Mouse (Mus musculus) B cell, adult (primary cell): ENCODE measurements around the gene Ints11. TPM values are rescaled to one million over a fixed set of nuclear protein-coding genes. Genes with fewer than 3 reads are reported as not detected.

ENCODE experiments used
- total RNA-seq: library from RNA; stranded (reverse); gene quantifications from 4 replicates; pipeline ENCODE4 v1.2.4, GENCODE M21; 2023; ENCODE audit not compliant: inconsistent age

Gene Ints11
- total RNA-seq: 44.3 to 52.8 TPM (median 52.3 TPM) in 4 replicates

DNA sequence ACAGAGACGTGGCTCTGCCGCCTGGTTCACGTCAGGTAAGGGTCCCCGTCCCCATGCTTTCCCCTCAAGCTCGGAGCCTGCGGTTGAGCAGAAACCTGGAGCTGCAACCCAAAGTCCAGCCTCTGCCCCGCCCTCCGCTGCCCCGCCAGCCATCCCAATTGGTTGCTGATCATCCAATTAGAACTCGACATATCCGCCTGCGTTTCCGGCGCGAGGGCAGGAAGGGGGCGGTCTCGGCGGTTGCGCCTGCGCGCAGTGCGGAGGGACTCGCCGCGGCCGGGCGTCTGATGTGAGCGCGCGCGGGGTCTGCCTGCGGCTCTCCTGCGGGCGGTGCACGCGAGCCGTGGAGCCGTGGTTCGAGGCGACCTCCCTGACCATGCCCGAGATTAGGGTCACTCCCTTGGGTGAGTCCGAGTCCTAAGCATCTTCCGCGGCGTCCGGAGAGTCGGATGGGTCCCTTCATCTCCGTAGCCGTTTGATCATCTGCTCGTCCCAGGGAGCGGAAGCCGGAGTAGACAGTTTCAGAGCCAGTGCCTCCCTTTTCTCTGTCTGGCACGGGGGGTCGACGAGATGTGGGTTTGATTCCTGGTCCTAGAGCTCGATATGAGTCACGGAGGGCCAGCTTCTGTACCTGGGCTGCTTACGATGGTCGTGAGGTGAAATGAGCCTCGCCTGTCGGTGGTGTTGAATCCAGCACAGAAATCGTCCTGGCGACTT lies at the start of gene Ints11, which contains the start of gene Cptp:
Gene Ints11 (plus strand): TSS at position 230 of the 717 bp plus-strand sequence.
Gene Cptp (minus strand): TSS at position 124 of the 717 bp plus-strand sequence.

GRCm38 (mm10) chr4:155831205-155831766 lies 38.1 kb upstream of the Ints11 start, which contains the start of gene Aurkaip1:
Gene Aurkaip1, plus strand, starts transcription at chr4:155831272.

DNA sequence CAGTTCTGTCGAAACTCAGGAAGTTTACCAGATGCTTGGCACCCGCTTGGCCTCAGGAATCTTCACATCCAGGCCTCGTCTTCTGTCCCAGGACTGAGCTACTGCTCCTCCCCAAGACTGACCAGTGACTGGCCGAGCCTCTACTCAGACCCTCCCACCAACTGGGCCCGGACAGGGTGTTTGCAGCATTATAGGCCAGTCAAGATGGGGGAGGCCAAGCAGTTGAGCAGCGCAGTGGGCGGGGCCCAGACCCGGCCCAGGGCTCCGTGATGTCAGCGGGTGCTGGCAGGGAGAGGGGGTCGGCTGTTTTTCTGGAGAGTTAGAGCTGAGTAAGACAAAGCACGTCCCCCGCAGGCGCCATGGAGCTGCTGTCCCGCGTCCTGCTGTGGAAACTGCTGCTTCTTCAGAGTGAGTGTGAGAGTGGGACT lies 29.8 kb upstream of the Ints11 start, which contains the start of gene Mxra8:
Gene Mxra8 (plus strand): TSS at position 198 of the 428 bp plus-strand sequence.

DNA sequence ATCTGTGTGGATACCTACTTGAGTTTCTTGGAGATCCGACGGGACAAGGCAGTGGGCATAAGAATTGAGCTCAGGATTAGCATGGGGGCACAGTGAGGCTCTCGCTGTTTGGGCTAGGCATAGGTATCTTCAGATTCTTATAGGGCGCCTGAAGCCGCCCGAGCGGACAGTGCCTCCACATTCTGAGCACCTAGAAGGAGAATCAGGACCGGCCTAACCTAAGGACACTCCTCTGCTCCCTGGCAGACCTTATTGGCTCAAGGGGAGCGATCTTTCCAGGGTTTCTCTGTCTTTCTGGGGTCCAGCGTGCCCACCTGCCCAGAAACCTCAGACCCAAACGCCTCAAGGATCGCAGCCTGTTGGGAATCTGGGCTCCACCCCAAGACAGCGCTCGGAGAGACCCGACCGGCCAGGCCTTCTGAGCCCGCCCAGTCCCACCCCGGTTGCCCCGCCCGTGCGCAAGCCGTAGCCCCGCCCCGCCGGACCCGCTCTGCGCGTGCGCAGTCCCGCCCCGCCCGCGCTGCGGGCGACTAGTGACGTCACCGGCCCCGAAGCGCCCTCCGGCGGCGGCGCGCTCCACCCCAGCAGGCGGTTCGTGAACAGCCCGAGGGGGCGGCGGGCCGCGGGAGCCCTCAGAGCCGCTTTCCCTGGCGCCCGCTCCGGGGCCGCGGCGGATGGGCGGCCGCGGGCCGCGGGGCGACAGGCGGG lies 22.3 kb upstream of the Ints11 start, which contains the start of gene Dvl1:
Gene Dvl1 (plus strand): TSS at position 532 of the 708 bp plus-strand sequence.

DNA sequence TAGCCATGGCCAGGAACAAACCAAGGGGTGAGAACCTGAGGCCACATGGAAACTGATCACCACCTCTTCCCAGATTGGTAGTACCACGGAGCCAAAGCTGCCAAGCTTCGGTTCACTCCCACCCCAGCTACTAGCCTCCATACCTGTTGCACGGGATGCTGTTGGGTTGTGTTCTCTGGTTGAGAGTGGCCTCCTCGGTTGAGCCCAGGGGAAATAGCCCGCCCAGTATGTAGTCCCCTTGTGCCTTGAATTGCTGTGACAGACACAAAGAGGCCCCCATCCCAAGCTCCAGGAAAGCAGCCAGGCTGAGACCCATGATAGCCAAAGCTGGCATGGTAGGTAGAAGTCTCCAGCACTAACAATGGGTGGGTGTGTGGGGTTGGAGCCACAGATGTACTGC lies 6.3 kb upstream of the Ints11 start, which contains the start of gene Tas1r3:
Gene Tas1r3 (minus strand): TSS at position 362 of the 400 bp plus-strand sequence.

DNA sequence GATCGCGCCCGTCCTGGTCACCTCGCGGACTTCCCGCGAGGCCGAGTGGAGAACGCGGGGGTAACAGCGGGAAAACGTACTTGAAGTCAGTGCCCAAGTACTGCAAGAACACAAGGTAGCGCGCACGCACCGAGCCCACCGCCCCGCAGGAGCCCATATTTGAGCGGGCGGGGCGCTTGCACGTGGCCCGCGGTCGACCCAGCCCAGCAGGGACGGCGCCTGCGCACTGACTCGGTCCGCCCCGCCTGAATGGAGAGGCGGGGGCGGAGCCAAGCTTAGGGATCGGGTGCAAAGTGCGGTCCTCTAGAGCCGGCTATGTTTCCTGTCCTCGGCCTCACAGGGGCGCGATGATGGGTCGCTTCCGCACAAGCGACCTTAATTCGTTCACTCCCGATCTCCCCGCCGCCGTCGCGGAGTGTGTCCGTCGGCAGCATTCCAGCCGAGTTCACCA lies 22.2 kb downstream of the Ints11 start, which contains the start of the genes Pusl1 and Acap3:
Gene Pusl1 (minus strand): TSS at position 231 of the 451 bp plus-strand sequence.
Gene Acap3 (plus strand): TSS at position 272 of the 451 bp plus-strand sequence.

Other genes with a start within 250 kb of the Ints11 start
- gene Cdk11b, start 244.7 kb upstream of the Ints11 start, total RNA-seq: 139 to 162 TPM (median 154 TPM) in 4 replicates
- not detected in 4 replicates for gene Gm10563, start 224.1 kb upstream of the Ints11 start, total RNA-seq
- gene Mmp23, start 216.2 kb upstream of the Ints11 start, total RNA-seq: 0.51 TPM in 1 of 4 replicates, not detected in the others
- 37.5 to 43.7 TPM (median 40.3 TPM) in 4 replicates for gene Mib2, start 200.3 kb upstream of the Ints11 start, total RNA-seq
- 2.7 to 3.2 TPM (median 2.8 TPM) in 4 replicates for gene Fndc10, start 175.2 kb upstream of the Ints11 start, total RNA-seq
- gene Ssu72, start 164.7 kb upstream of the Ints11 start, total RNA-seq: 77.2 to 87.4 TPM (median 82.1 TPM) in 4 replicates
- 0.32 to 0.60 TPM (median 0.47 TPM) in 4 replicates for gene Tmem240, start 134.7 kb upstream of the Ints11 start, total RNA-seq
- gene Atad3a, start 108.5 kb upstream of the Ints11 start, total RNA-seq: 45.0 to 54.2 TPM (median 52.5 TPM) in 4 replicates
- not detected in 4 replicates for gene Vwa1, start 94.8 kb upstream of the Ints11 start, total RNA-seq
- not detected in 4 replicates for gene Tmem88b, start 83.7 kb upstream of the Ints11 start, total RNA-seq
- gene Ankrd65, start 79.1 kb upstream of the Ints11 start, total RNA-seq: not detected in 4 replicates
- gene Mrpl20, start 66.7 kb upstream of the Ints11 start, total RNA-seq: 42.4 to 51.3 TPM (median 45.0 TPM) in 4 replicates
- 212 to 234 TPM (median 221 TPM) in 4 replicates for gene Ccnl2, start 57.1 kb upstream of the Ints11 start, total RNA-seq
- gene Aurkaip1, start 38.3 kb upstream of the Ints11 start, total RNA-seq: 72.7 to 92.7 TPM (median 80.5 TPM) in 4 replicates
- 10.4 to 12.7 TPM (median 11.4 TPM) in 4 replicates for gene Mxra8, start 29.9 kb upstream of the Ints11 start, total RNA-seq
- gene Dvl1, start 22.1 kb upstream of the Ints11 start, total RNA-seq: 59.0 to 80.3 TPM (median 71.7 TPM) in 4 replicates
- gene Tas1r3, start 6.2 kb upstream of the Ints11 start, total RNA-seq: 0.55 to 1.4 TPM (median 1.0 TPM) in 4 replicates
- 5.7 to 9.4 TPM (median 8.1 TPM) in 4 replicates for gene Cptp, start 106 bp upstream of the Ints11 start, total RNA-seq
- gene Pusl1, start 22.2 kb downstream of the Ints11 start, total RNA-seq: 21.1 to 25.0 TPM (median 23.6 TPM) in 4 replicates
- 66.3 to 71.7 TPM (median 69.2 TPM) in 4 replicates for gene Acap3, start 22.3 kb downstream of the Ints11 start, total RNA-seq
- gene Ube2j2, start 74.3 kb downstream of the Ints11 start, total RNA-seq: 98.2 to 110 TPM (median 106 TPM) in 4 replicates
- 1.6 to 3.1 TPM (median 2.1 TPM) in 4 replicates for gene C1qtnf12, start 92.8 kb downstream of the Ints11 start, total RNA-seq
- 2.3 to 3.4 TPM (median 2.8 TPM) in 4 replicates for gene B3galt6, start 123.1 kb downstream of the Ints11 start, total RNA-seq
- 120 to 134 TPM (median 127 TPM) in 4 replicates for gene Sdf4, start 123.3 kb downstream of the Ints11 start, total RNA-seq
- 6.0 to 9.5 TPM (median 7.1 TPM) in 4 replicates for gene Tnfrsf4, start 144.3 kb downstream of the Ints11 start, total RNA-seq
- 13.5 to 16.3 TPM (median 14.2 TPM) in 4 replicates for gene Tnfrsf18, start 156.6 kb downstream of the Ints11 start, total RNA-seq
- not detected in 4 replicates for gene Ttll10, start 189.9 kb downstream of the Ints11 start, total RNA-seq
- 49.2 to 80.5 TPM (median 61.4 TPM) in 4 replicates for gene 9430015G10Rik, start 240.4 kb downstream of the Ints11 start, total RNA-seq